Mouse (Mus musculus) layer of hippocampus, adult 8-10 months (tissue): ENCODE results near the gene Dapk3. TPM values are rescaled to one million over a fixed set of nuclear protein-coding genes. Genes with fewer than 3 reads are reported as not detected.
"Not testable (repeated sequence)": the region's sequence is repeated elsewhere in the genome, so short reads cannot be mapped to it uniquely, and the experiment has no call there.

Source experiments
- DNase-seq, 2 experiments: peaks; one replicate each; pipeline ENCODE4 v3.0.0; 2022; ENCODE audit warnings: low spot score in 2 of 2
- total RNA-seq, 4 experiments: library from RNA; stranded (reverse); gene quantifications; 2 replicates each; pipeline ENCODE4 v1.2.4; 2022

The Dapk3 gene
- total RNA-seq, 4 experiments from 2014 or later: 57.1 to 69.8 (median 65.7) TPM

DNA sequence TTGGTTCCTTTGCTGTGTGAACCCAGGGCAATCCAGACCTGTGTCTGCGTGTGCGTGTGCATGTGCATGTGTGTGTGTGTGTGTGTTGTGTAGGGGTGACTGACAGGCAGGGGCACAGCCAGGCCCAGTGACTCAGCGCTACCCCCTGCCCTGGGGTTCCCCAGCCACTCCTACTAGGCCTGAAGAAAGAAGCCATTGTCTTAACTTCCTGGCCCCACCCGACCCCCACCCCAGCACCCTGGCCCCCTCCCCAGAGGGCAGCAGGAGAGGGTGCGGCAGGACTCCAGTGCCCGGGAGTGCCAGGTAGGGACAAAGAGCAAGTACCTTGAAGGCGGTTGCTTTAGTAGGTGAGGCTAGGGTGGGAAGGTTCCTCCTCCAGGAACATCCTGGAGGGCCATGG is 37.0 kb upstream of the Dapk3 start:
- DNase-seq: no peak

DNA sequence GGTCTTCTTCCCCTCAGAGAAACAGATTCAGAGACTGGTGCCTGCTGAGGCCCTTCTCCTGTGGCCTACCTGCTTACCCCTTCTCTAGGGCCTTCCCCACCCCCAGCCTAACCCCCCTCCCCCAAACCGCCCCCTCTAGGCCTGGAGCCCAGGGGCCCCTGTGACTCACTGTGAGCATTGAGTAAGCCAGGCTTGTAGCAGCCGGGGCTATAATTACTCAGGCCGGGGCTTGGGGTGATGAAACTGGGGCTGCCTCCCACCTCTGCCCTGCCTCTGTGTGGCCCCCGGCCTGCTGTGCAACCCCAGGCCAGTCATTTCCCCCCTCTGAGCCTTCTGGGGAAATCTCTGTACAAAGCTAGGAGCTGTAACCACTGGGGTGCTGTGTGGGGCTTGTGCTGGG is 36.5 kb upstream of the Dapk3 start:
- no peak for DNase-seq

DNA sequence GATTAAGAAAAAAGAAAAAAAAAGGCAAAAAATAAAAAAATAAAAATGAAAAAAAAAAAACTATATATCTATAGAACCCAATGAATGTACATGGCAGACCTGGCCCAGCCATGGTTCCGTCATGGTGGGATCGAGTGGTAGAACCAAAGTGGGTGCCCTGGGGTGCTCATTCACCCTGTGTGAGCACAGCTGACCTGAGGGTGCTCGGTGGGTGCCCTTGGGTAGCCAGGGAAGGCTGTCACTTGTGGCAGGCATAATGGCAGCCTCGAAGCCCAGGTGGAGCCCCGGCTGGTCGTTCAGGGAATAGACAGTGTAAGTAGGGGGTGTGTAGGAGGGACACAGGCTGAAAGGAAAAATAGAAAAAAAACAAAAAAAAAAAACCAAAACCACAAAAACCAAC is 31.5 kb upstream of the Dapk3 start:
- DNase-seq: no peak

DNA sequence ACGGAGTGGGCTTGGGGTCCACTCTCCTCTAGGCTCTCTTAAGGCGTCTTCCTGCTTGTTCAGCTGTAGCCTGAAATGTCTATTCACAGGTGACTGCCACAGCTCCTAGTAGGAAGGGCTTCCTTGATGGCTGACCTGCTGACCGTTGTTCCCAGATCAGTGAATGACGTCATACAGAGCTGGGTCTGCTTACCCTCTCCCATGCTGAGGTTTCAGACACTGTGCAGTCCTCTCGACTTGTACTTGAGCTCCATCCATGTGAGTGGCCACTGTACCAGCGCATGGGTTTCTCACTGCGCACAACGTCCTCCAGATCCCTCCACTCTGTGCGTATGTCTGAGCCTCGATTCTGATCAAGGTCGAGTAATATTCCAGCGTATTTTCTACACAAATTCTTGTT is 30.2 kb upstream of the Dapk3 start:
- DNase-seq: no peak

DNA sequence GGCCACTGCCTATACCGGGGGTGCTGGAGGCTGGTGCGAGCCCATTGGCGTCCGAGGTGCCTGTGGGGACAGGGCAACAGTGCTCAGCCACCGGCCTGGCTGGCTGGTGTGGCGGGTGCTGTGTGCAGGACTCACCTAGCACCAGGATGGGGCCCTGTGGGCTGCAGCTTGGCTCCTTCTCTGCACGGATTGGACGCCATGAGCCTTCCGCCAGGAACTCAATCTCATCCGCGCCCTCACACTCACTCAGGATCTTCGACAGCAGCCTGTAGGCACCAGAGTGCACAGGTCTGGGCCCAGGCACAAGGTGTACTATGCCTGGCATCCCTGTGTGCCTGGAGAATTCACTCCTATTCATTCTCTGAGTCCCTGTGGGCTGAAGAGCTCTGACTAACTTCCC is 28.5 kb upstream of the Dapk3 start:
- no peak for DNase-seq

DNA sequence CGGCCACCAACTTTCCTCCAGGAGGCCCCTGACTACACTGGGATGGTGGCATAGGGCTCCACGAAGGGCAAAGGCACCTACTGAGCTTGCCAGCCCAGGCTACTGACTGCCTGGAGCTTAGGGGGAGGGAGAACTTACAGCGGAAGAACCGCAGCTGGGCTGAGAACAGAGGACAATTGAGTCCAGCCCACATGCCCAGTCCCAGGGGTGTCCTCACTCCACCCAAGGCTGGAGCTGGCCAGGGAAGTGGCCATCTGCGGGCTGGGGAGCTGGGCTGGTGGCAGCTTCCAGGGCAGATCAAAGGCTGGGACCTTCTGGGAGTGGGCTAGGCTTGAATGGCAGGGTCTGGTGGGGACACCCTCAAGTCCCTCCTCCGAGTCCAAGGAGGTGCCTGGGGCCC is 28.1 kb upstream of the Dapk3 start:
- no peak for DNase-seq

DNA sequence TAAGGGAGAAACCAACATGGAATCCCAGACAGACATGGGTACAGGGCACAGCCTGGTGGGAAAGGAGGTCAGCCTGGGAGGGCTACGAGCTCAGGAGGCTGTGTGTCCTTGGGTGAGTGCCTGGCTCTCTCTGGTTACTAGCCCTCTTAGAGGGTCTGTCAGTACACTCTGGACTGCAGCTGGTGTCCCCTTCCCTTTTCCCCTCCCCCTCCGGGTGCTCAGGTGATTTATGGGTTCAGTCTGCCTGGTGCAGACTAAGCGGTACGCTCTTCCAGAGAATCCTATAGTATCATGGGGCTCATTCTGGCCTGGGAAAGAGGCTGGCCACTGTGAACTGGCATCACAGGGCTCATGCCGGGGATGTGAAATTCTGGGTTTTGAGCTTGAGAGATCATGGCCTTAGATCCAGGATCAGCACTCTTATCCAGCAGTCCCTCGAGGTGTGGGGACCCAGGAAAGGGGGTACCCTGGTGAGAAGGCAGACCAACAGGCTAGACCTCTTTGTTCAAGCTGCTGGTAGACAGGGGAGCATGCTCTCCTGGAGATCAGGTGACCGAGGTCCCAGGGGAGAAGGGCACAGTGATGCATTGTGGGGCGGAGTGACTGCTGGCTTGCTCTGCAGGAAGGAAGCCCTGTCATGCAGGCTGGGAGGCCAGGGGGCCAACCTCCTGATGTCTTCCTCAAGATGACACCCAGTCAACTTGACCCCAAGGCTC is 21.0 kb upstream of the Dapk3 start:
- no peak for DNase-seq

DNA sequence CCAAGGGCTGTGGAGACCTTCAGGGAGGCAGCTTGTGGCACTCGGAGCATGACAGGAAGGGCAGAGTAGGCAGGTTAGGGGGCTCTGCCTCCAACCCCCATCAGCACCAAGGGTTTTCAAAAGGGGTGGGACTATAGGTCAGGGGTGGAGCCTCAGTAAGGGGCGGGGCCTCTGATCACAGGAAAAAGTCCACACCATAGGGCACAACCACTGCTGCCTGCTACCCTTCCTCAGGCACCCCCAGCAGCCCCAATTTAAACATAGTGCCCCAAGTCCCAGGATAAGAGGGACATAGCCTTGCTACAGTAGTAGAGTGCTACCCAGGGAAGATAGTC is 20.5 kb upstream of the Dapk3 start:
- DNase-seq: no peak

DNA sequence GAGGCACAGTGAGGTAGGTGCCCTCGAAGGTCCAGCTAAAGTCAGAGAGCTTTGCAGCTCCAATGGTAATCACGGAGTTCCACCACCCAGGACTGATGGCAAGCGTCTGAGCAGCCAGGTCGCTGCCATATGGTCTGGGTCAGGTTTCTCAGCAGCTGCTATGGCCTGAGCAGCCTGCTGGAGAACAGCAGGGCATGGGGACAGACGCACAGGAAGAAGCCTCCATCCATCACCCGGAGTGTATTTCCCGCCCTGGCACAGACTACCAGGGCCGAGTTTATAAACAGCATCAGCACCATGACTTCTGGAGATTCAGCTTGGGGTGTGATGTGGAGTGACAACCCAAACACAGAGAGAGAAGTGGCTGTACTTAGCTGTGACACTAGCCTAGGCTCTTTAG is 17.7 kb upstream of the Dapk3 start:
- DNase-seq: no peak

DNA sequence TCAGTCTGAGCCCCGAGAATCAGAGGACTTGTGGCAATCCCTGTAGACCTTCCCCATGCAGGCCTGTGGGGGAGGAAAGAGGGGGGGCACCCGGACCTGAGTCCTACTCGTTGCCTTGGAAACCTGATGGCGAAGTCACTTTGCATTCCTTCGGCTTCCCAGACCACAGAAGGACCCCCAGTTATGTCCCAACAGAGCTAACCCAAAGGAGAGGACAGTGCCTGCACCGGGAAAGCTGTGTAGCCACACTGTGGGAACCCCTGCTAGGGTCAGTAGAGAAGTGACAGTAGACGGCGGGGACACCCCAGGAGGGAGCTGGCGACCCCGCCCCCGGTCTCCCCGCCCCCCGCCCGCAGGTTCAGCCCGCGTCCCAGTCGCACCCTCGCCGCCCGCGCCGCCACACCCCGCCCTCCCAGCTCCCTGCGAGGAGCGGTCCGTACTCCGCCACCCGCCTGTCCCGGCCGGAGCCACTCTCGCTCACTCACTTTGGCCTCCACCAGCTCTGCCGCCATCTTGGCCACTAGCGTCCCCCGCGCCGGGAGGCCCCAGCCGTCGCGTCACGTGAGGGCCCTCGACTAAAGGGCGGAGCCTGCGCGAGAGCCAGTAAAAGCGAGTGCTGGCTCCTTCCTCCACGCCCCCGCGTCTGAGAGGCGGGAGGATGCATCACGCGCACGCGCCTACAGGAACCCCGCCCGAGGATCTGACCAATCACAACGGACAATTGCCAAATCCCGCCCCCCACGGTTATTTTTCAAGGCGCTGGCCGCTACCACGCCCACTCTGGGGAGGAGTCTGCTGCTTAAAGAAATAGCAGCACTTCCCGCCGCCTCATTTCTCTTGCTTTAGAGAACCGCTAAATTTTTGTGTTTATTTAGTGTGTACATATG is 15.4 kb upstream of the Dapk3 start, which contains the start of gene Pias4:
TSS of gene Pias4 (minus strand) at position 724 of the 887 bp plus-strand sequence.
- peak; percentile 100 for DNase-seq

DNA sequence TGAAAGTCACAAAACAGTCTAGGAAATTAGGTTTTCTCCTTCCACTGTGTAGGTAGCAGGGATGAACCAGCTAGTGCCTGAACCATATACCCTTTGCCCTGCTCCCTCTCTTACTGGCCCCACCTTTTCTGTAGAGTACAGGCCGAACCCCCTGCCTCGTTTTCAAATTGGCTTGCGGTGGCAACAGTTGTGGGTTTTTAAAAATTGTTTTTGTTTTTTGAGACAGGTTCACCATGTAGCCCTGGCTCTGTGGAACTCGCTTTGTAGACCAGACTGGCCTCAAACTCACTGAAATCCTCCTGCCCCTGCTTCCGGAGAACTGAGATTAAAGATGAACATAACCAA is 14.7 kb upstream of the Dapk3 start:
- DNase-seq: no peak

DNA sequence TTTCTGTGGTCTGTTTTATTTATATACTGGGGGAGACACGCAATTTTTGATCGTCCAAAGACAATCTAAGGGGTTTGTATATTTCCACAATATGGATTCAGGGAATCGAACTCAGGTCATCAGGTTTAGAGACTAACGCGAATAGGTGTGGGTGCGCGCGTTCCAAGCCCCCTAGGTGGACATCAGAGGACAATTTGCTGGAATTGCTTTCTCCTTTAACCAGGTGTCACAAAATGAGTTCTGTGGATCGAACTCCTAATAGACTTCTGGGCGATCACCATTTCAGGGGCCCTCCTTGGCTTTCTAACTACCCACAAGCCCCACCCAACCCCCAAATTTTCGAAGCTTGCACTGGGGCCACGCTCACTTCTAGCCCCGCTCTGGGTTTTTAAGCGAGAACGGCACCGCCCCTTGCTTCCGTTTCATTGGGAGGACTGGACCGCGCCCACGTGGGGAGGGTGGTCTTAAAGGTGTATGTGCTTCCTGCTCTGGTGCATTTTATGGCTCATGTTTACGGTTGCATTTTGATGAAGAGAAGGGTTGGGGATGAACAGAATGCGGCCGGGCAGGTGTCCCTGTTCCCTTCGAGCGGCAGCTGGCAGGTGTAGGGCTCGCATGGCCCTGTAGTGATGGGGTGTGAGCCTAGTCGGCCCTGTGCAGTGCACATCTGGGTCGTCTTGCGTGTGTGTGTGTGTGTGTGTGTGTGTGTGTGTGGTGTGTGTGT is 14.1 kb upstream of the Dapk3 start:
- DNase-seq: peak in 1 of 2 experiments; percentile 74

DNA sequence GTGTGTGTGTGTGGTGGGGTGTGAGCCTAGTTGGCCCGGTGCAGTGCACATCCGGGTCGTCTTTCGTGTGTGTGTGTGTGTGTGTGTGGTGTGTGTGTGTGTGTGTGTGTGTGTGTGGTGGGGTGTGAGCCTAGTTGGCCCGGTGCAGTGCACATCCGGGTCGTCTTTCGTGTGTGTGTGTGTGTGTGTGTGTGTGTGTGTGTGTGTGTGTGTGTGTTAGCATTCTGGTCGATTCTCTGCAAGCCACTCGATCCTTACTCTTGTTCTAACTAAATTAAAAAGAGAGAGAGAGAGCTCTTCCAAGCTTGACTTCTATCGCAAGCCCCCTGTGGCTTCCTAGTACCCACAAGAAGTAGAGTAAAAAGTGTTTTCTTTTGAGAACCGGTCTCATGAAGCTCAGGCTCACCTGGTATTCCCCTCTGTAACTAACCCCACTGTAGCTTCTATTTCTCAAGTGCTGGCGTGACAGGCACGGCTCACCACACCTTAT is 13.3 kb upstream of the Dapk3 start:
- not testable (repeated sequence) for DNase-seq

DNA sequence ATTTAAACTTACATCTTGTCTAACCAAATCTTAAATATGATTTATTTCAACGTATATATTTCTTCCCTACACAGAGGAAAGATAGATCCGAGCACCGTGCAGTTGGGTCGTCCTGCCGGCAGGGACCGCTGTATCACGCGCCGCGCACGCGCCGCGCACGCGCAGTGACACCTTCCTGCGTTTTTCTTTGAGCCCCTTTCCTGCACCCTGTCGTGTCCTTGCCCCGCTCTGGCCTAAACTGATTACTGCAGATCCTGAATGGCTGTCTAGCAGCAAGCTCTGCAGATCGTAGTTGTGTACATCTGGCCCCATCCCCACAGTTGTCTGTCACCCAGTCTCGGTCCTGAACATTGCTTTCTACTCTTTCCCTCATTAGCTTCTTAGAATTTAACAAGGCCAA is 9.7 kb upstream of the Dapk3 start:
- peak in 1 of 2 experiments; percentile 84 for DNase-seq

DNA sequence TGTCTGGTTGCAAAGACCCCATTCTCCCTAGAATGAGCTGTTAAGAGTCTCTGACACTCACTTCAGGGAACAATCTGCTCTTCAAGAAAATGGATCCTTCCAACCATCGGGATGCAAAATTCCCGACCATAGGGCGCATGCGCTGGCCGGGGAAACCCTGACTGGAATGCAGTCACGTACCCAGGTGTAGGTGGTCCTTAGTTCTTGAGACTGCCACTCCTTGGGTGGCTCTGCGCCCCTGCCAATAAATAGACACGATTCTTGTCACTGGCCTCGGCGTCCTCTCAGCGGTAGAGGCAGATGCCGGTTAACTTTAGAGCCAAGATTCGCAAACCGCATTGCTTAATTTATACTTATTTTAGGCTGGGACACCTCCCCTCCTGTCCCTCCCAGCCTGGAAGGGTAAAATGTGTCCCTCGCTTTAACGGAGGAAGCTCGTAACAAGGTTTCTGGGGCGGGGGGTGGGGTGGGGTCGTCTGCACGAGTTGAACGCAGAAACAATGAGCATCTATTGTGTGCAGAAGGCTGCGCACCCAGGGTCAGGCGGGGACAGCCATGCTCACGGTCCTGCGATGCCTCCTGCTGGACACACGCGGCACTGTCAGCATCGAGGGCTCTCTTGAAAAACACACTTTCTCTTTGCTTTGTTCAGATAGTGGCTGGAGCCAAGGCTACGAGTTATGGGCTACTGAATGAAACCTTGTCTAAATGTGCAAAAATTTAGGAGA is 8.0 kb upstream of the Dapk3 start:
- DNase-seq: peak; percentile 81 to 91

DNA sequence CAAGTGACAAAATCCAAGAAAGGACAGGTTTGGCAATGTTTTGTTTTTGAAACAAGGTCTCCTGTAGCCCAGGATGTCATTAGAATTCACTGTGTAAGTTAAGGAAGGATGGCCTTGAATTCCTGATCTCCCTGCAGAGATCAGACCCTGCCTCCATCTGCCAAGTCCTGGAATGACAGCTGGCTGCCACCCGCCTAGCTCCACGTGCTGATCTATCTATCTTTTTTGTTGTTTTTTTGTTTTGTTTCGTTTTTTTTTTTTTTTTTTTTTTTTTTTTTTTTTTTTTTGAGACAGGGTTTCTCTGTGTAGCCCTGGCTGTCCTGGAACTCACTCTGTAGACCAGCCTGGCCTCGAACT is 7.5 kb upstream of the Dapk3 start:
- not testable (repeated sequence) for DNase-seq

DNA sequence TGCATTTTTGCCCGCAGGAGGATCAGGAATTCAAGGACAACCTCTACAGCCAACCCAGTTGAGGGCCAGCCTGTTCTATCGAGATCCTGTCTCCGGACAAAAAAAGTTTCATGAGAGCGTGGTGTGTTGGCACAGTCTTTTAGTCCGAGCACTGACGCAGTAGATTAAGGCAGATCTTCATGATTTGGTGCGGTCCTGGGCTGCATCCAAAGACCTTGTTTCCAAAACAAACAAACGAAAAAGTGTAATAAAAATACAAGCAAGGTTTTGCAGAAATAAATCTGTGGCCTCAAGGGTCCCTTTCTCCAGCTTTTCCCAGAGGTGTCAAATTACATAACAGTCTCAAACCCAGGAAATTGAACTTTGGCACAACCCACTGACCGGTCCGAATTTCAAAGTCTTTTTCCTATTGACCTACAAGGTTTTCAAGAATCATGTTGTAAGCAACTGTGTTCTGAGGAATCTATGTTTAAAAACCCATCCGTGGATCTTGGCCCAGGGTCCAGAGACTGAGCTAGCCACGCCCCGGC is 6.8 kb upstream of the Dapk3 start:
- no peak for DNase-seq

DNA sequence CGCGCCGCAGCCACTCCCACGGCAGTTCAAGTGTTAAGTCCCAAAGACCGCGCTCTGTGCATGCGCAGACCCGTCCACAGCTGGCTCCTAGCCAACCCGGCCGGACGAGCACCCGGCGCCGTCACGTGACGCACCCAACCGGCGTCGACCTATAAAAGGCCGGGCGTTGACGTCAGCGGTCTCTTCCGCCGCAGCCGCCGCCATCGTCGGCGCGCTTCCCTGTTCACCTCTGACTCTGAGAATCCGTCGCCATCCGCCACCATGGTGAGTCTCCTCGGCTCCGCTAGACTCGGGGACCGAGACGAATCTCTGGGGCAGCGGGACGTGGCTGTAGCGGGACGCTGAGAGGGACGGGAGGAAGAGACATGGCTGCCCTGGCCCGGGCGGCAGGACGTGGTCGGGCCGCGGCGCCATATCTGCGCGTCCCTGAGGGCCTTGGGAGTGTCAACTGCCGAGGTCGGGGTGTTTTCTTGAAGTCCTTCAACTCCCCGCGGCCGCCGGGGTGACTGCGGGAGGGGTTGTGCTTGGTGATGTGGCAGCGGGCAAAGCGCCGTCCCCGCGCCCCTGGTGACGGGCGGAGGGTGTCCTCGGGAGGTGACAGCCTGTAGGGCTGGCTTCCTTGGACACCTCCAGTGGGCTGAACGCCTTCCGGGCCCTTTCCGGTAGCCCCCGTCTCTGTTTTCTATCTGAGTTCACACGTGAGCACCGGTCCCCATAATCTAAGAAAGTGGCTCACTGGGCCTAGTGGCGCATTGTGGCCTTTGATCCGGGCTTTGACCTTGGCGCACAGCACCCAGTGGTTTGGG is 6.1 kb upstream of the Dapk3 start, which contains the start of gene Eef2:
TSS of gene Eef2 (plus strand) at position 166 of the 806 bp plus-strand sequence.
- DNase-seq: peak; percentile 95 to 99

DNA sequence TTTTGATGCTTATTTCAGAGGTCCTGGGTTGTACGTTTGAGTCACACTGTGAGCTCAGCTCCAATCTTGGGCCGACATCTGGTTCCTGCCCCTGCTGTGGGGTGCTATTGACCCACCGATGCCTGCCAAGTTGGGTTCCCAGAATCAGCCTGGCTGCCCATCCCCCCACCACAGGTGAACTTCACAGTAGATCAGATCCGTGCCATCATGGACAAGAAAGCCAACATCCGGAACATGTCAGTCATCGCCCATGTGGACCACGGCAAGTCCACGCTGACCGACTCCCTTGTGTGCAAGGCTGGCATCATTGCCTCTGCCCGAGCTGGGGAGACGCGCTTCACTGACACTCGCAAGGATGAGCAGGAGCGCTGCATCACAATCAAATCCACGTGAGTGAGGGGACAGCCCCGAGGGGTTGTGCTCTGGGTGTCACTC is 5.3 kb upstream of the Dapk3 start:
- no peak for DNase-seq
